Mouse (Mus musculus) splenic B cell, adult 2 months (primary cell): Measurements from ENCODE around the gene Itpk1.
A peak's percentile ranks its signal among the peaks of the same experiment; 100 is the strongest.

Source experiments
- DNase-seq: peaks from one replicate; pipeline ENCODE4 v3.0.0-alpha.2; 2011; ENCODE audit warnings: low read depth, low spot score
- H3K27me3 ChIP-seq: 2 replicates; pipeline ENCODE4 v1.6.1; 2012; ENCODE audit warnings: mild to moderate bottlenecking, low read length, moderate library complexity, mixed read lengths; ENCODE audit not compliant: control insufficient read depth, poor library complexity, insufficient read depth, severe bottlenecking
- H3K36me3 ChIP-seq: 2 replicates; pipeline ENCODE4 v1.6.1; 2012; ENCODE audit warnings: mild to moderate bottlenecking, low read length, moderate library complexity, mixed read lengths; ENCODE audit not compliant: control insufficient read depth, poor library complexity, insufficient read depth, severe bottlenecking

The Itpk1 gene

DNA sequence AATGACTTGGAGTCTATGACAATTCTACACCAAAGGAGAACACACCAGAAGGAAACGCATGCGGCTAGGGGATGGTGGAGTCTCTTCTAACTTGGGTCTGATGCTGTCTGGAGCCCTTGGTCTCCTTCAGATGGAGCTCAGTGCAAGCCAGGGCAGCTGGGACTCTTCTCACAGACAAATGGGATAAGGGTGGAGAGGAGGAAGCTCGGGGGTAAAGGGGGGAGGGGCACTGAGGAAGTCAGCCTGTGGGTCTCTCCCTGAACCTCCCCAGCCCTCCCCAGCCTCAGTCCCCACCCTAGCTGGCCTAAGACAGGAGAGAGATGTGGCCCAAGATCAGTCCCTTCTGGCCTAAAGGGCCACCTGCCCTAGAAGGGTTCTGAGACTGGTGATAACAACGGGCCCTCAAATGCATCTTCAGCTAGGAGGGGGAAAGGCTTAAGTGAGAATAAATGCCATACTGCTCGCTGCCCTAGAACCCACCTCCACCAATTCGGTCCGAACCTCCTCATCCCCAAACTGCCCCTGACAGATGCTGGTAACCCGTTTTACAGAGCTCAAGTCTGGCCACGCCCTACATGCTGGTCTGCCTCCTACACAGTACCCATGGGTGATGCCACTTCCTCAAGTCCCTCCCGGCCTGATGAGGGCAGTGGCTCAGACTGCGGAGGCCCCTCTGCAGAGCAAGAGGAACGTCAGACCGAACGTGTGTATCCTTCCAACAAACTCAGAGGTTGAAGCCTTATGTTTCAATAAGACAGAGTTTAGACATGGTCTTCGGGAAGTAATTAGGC lies 14.8 kb downstream of the Itpk1 start:
- no peaks in the 10 kb centered on the region for H3K27me3 ChIP-seq
- no peaks in the 10 kb centered on the region for H3K36me3 ChIP-seq
- DNase-seq, result peak; percentile 81

DNA sequence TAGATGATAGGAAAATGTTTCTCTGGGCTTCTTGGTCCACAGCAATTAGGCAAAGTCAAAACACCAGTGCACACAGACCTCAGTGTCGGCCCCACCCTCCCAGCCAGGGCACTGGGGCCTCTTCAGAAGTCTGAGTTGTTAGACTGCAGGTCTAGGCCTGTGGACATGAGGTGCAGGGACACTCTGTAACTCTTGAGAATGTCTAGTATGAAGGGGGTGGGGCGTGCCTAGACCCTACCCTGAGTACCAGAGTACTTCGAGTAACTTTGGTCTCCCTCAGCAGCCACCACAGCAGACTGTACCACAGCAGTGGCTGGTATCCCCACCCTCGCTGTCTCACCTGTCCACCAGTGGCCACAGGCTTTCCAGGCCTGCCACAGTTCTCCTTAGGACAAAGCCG lies 18.4 kb downstream of the Itpk1 start:
- DNase-seq, result no peak
- no peaks in the 10 kb centered on the region for H3K27me3 ChIP-seq
- no peaks in the 10 kb centered on the region for H3K36me3 ChIP-seq

DNA sequence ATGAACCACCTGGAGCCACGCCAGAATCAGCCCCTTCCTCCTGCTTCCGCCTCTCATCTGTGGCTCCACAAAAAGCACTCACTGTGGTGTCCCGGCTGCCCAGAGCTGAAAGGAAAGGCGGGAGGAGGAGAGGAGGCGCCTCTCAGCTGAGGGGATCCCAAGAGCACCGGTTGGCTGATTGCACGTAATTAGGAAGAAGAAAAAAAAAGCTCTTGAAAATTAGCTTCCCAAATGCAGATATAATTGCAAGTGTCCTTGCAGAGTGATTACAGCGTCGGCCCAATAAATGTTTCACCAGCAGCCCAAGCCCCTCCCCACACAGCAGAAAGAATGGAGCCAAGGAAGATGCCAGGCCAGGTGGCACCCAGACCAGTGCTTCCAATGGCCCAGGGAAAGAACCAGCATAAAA lies 19.2 kb downstream of the Itpk1 start:
- Histone ChIP-seq H3K27me3 (no peaks in the 10 kb centered on the region), H3K36me3 (no peaks in the 10 kb centered on the region)
- no peak for DNase-seq

DNA sequence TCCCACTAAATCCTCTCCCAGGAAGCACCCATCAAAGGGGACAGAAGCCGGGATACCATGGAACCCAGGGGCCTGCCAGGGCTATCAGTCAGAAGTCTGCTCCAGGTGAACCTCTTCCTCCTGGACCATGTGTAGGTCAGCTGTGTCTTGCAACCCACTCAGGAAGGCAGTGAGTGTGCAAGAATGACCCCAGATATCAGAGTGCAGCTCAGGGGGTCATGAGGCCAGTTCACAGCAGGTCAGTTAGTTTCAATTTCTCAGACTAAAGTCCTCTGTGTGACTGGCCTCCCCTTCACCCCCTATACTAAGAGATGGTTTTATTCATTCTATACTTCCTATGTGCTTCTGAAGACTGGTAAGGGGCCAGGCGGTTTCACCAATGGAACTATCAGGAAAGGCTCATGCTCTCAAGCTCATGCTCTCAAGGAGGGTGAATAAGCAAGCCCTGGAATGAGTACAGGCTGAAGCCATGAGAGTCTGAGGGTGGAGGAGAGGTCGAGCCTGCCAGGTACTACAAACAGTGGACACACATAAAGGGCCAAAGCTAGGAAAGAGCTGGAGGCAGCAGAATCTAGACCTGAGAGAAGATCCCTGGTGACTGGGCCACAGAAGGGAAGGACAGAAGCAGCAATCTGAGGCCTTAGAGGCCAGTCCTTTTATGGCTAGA lies 19.9 kb downstream of the Itpk1 start:
- no peak for DNase-seq
- Histone ChIP-seq H3K36me3 (no peaks in the 10 kb centered on the region), H3K27me3 (no peaks in the 10 kb centered on the region)

DNA sequence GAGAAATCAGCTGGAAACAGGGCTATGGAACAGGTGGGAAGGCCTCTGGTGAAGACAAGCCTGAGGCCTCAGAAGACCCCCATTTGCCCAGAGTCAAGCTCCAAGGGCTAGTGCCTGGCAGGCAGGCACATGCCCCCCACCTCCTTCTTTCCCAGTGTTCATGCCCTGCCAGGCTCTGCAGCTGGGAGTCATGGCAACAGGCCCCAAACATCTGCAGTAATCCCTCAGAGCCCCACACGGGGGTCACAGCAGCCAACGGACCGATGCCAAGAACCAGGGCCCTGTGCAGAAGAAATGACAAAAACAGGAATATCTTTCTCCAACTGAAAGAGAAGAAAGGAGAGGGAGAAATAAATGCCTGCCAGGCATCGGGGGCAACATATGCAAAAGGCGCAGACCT lies 20.8 kb downstream of the Itpk1 start:
- no peaks in the 10 kb centered on the region for H3K36me3 ChIP-seq
- DNase-seq, result no peak
- no peaks in the 10 kb centered on the region for H3K27me3 ChIP-seq

DNA sequence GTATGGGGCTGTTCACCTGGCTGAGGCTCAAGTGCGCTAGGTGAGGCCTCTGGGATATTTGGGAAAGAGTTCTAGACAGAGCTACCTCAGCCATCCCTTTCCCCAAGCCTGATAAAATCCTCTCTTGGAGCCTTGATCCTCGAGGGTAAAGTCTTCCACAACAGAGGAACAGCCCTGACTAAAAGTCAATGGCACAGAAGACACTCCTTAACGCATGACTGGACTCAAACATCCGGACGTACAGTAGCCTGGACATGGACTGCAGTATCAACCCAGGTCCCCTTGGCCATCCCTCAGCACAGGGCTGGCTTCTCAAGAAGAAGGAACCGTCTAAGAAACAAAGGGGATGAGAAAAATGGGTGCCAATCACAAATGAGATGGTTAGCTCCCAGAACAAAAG lies 21.3 kb downstream of the Itpk1 start:
- no peak for DNase-seq
- Histone ChIP-seq H3K36me3 (no peaks in the 10 kb centered on the region), H3K27me3 (no peaks in the 10 kb centered on the region)

DNA sequence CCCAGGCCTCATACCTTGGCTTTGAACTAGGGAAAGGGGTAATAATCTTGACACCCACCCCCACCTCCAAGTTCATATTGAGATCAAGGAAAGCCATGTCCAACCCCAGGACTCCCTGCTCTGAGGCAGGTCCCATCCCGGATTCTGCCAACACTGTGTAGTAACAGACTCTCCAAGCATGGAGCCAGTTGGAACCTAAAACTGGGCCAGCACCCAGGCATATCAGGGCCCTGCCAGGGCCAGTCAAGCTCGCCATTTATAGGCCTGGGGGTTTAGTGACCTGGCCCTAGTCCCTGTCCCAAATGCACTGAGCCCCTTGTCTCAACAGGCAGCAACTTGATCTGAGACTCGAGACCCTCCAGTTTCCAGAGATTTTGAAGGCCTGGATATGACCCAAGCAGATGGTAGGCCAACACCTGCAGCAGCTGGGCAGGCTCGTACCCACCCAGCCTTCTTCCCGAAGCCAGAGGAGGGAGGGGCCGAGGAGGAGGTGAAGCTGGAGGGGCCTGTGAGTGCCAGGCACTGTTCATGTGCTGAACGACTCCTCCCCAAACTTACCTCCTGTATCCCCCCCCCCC lies 21.9 kb downstream of the Itpk1 start:
- no peaks in the 10 kb centered on the region for H3K36me3 ChIP-seq
- no peaks in the 10 kb centered on the region for H3K27me3 ChIP-seq
- DNase-seq, result no peak

DNA sequence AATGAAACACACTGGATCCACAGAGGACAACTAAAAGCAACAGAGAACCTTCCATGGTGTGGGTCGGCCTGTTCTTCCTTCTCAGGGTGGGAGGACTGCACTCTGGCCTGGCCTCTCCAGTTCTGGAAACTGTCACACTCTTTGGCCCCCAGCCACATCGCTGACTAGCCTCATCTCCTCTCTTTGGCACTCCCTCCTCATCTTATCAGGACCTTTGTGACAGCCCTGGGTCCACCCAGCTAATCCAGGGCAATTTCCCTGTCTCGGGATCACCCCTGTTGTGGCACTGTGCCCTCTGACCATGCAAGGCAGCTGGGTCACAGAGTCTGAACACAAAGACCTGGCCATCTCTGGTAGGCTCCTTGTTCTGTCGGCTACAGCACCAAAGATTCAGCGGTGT lies 22.6 kb downstream of the Itpk1 start:
- H3K27me3 ChIP-seq, result no peaks in the 10 kb centered on the region
- no peaks in the 10 kb centered on the region for H3K36me3 ChIP-seq

DNA sequence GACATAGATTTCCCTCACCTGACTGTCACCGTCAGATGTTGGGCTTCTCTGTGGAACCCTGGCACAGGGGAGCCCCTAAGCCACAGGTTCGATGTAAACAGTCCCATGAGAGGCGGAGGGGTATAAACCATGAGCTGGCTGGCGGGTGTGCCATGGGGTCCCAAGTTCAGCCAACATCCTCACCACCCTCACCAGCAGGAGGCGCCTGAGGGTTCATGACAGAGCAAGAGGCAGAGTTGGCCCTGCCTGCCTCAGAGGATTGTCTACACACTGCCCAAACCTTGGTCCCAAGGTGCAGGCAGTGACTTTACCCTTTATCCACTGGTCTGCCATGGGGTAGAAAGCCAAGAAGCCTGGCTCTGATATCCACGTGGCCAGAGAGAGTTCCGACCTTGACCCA lies 23.1 kb downstream of the Itpk1 start:
- H3K27me3 ChIP-seq, result no peaks in the 10 kb centered on the region
- H3K36me3 ChIP-seq, result no peaks in the 10 kb centered on the region
- DNase-seq, result peak; percentile 52

More for the DNA sequence above, 22.6 kb downstream of the Itpk1 start:
- no peak for DNase-seq

DNA sequence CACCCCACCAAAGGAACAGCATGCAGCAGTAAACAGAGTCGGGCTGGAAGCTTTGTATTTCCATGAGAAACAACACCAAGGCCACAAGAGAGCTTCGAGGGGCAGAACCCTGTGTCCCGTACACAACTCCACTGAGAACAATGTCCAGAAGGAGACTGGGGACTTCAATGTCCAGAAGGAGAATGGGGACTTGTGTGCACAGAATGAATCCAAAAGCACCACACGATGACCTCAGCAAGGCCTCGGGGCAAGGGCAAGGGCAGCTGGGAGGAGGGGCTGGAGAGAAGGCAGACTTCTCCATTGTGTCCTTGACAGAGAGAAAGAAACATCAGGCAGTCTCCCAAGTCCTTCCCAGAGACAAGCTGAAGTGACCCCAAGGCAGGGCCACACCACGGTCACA lies 25.9 kb downstream of the Itpk1 start:
- Histone ChIP-seq H3K27me3 (no peaks in the 10 kb centered on the region), H3K36me3 (no peaks in the 10 kb centered on the region)
- DNase-seq, result no peak

DNA sequence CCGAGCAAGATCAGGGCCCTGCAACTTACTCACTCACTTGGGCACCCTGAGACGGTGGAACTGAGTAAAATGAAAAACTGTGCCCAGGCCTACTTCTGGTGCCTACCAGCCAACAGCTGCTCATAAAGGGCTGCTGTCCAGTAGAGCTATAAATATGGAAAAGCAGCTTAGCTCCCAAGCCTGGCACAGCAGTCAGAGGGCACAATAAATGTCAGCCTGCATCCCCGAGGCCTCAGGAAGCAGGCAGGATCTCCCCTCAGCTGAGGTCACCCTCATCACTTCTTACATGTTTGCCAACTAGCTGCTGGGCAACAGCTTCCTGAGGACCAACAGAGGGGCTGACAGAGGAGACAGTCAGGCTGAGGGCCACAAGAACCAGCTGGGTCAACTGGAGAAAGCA lies 27.6 kb downstream of the Itpk1 start:
- DNase-seq, result no peak
- H3K27me3 ChIP-seq, result no peaks in the 10 kb centered on the region

DNA sequence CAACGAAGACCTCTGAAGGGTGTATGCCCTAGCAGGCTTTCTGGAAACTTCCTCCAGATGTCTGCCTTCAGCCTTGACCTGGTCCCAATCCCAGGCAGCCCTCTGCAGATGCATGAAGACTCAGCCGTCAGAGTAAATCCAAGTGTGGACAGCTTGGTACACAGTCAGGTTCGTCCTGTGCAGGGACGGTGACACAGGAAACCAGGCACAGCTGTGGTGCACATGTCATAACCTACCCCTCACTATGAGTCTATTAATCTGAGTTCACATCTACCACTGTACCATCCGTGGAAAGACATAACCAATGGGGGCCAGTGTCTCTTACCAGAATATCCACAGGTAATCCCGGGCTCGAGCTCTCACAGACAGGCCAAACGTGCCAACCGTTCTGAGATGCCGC lies 30.2 kb downstream of the Itpk1 start:
- DNase-seq, result no peak
- no peaks in the 10 kb centered on the region for H3K36me3 ChIP-seq
- no peaks in the 10 kb centered on the region for H3K27me3 ChIP-seq

More for the DNA sequence above, 27.6 kb downstream of the Itpk1 start:
- H3K36me3 ChIP-seq, result no peaks in the 10 kb centered on the region

DNA sequence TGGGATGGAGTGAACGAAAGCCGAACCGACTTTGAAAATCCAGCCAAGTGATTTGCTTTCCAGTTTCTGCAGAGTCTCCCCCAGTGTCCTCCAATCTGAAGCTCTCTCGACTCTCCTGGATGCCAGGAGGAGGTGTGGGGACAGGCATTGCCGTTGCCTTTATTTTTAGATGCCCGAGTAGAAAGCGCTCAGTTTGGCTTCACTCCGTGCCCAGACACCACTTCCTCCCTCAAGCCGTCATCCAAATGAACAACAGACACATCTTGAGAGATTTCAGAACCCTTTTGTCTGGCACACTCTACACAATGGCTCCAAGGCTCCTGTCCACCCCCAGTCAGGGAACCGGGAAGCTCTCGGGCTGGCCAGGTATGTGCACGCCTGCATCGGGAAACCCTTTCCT lies 30.6 kb downstream of the Itpk1 start:
- no peaks in the 10 kb centered on the region for H3K27me3 ChIP-seq
- no peak for DNase-seq
- H3K36me3 ChIP-seq, result no peaks in the 10 kb centered on the region

DNA sequence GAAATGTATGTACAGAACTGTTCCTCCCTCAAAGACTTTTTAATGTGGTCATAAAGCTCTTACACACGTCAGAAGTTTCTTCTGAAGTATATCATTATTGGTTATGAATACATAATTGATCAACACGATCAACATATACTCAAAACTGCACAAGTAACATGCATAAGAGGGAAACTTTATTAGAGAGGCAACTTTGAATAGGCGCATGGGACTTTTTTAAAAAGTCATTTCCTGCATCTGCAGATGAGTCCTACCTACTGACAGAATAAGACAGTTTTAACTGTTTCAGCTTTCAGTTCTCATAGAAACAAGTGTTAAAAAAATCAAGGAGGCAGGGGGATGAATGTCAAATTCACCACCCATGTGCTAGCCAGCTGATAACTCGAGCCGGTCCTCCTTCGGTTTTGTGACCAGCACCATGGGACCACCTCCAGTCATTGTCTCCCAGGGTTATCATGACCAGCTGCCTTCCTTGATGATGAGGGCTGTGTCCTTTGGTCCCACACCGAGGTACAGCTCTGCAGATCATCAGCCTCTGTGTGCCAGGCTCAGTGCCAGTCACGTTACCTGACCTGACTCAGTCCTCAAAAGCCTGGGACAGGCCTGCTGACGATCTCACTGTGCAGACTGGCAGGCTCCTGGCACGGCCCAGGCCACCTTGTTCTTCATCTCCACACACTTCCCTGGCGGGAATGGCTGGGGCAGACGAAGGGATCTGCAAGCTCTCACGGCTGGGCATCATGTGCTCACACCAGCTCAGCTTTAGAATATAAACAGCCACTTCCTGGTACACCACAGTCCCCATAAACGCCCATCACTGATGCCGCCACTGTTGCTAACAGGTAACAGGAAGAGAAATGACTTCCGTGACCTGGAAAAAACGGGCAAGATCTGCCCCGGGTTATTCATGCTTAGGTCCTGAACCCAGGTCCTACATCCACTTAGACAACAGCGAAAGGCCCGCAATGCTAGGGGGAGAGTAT lies 31.6 kb downstream of the Itpk1 start:
- Histone ChIP-seq H3K27me3 (no peaks in the 10 kb centered on the region), H3K36me3 (no peaks in the 10 kb centered on the region)
- DNase-seq, result peak; percentile 36
